Mouse (Mus musculus) stomach, embryonic 15.5 days (tissue): Measurements from ENCODE around the gene Syt12. TPM values are rescaled to one million over a fixed set of nuclear protein-coding genes. Genes with fewer than 3 reads are reported as not detected.

ENCODE experiments used
- ATAC-seq: fragments of 200-750 bp; cut with Nextera tagmentation; 2 replicates; pipeline ENCODE4 v1.8.0; 2017; ENCODE audit warnings: low read depth, moderate number of reproducible peaks, moderate TSS enrichment; ENCODE audit not compliant: insufficient read depth, low FRiP score
- H3K27ac ChIP-seq: fragments of 300-500 bp; sonication (generic); 2 replicates; pipeline ENCODE4 v1.5.1; 2015; ENCODE audit warnings: mild to moderate bottlenecking, inconsistent platforms
- H3K27me3 ChIP-seq: fragments of 300-500 bp; sonication (generic); replicated peaks from 2 replicates; pipeline ENCODE4 v1.6.1; 2015; ENCODE audit warnings: inconsistent platforms
- H3K36me3 ChIP-seq: fragments of 300-500 bp; sonication (generic); 2 replicates; pipeline ENCODE4 v1.6.1; 2015; ENCODE audit warnings: inconsistent platforms
- H3K4me1 ChIP-seq: fragments of 300-500 bp; sonication (generic); 2 replicates; pipeline ENCODE4 v1.6.1; 2015; ENCODE audit warnings: inconsistent platforms
- H3K4me2 ChIP-seq: fragments of 300-500 bp; sonication (generic); 2 replicates; pipeline ENCODE4 v1.6.1; 2015; ENCODE audit warnings: mild to moderate bottlenecking, inconsistent platforms
- H3K4me3 ChIP-seq: fragments of 300-500 bp; sonication (generic); replicated peaks from 2 replicates; pipeline ENCODE4 v1.5.1; 2015; ENCODE audit warnings: inconsistent platforms
- H3K9ac ChIP-seq: fragments of 300-500 bp; sonication (generic); 2 replicates; pipeline ENCODE4 v1.6.1; 2015; ENCODE audit warnings: inconsistent platforms
- H3K9me3 ChIP-seq: fragments of 300-500 bp; sonication (generic); 2 replicates; pipeline ENCODE4 v1.6.1; 2016; ENCODE audit warnings: inconsistent platforms
- WGBS: fragments of 180-500 bp; shearing (Covaris S2); methylation state at CpG from one replicate; pipeline ENCODE4 v1.1.7; 2015; 5-methylcytosine and 5-hydroxymethylcytosine counted together
- polyA plus RNA-seq: library from polyadenylated mRNA; unstranded; fragments of >200 nt; fragmentation: Nextera tagmentation; extraction: Ambion mirVana; gene quantifications from 2 replicates; pipeline ENCODE4 v1.2.1, GENCODE M21; 2015

Syt12 gene
- polyA plus RNA-seq, 1 experiment from 2014 or later, result 0.99 TPM

DNA sequence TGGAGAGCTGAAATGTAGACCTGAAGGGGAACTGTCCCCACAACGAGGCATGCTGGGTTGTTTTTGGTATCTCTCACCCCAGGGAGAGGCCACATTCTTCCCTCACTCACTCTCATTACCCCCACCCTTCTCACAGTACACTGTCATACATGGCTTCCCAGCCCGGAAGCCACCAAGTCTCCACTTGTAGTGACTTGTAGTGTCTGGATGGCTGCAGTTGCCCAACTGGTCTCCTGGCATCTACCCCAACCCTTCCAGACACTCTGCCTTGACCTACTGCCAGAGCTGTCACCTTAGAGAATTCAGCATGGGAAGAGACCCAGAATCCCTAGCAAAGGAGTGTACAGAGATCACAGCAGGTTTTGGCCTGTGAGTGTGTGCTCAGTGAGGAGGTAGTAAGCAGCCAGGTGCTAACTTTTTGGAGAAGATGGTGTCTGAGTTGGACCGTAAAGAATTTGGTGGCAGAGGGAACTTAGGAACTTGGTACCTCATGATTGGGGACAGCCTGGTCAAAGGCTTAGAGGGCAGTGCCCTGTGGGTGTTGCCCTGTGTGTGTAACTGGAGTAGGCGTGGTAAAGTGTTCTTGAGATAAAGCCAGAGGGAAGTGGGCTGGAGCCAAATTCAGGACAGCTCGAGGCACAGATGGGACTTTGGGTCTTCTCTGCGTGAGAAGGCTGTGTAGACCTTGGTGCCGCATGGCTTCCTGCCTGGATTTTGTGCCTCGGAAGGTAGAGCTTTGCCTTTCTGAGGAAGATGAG lies 56.9 kb downstream of the Syt12 start:
- H3K27me3 ChIP-seq, result no peaks in the 10 kb centered on the region
- no peak overlapping the region for H3K4me3 ChIP-seq
- peak overlapping the region; percentile 9; the same call in 1 of the 2 replicates for H3K27ac ChIP-seq
- peaks cover 5% of the 10 kb centered on the region; the same call in 1 of the 2 replicates for H3K36me3 ChIP-seq
- ATAC-seq, result no peak
- H3K9me3 ChIP-seq, result no peaks in the 10 kb centered on the region
- 74% methylated on average over 8 of the region's 8 CpGs for WGBS
- H3K9ac ChIP-seq, result no peak overlapping the region
- H3K4me2 ChIP-seq, result no peak overlapping the region
- no peaks in the 10 kb centered on the region for H3K4me1 ChIP-seq

DNA sequence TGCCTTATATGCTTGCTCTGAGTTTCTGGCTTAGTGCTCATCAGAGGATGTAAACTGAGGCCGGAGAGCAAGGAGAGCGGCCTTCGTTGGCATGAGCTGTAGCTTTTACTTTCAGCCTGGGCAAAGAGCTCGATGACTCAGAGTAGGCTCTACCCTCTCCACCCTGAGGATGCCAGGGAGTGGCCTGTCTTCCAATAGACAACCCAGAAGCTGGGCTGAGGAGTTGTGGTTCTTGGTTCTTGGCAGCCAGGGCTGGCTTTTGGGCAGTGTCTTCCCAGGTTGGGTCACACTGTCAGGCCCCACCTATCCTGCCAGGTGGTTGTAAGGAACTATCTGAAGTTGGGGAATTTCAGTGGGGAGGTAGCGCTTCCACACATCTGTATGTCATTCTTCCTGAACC lies 57.5 kb downstream of the Syt12 start:
- WGBS, result 84% methylated on average over 5 of the region's 5 CpGs
- no peak for ATAC-seq
- H3K27ac ChIP-seq, result no peak overlapping the region

DNA sequence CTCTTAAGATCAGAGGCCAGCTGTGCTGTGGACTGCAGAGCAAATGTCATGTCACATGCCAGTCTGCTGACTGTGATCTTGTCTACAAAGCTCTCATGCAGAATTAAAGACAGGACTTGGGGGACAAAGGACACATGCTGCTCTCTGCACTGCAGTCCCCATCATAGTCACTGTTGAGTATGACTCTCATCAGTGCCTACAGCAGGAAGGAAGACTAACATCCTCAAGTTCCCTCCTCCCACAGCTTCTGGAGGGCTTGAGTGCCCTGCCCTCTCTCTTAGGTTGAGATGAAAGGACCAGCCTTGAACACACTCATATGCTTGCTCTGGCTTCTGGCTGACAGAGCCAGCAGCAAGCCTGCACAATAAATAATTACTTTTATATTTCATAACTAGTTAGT lies 59.5 kb downstream of the Syt12 start:
- no peak overlapping the region for H3K4me2 ChIP-seq
- H3K9me3 ChIP-seq, result no peaks in the 10 kb centered on the region
- no peak overlapping the region for H3K9ac ChIP-seq
- ATAC-seq, result no peak
- H3K27ac ChIP-seq, result no peak overlapping the region
- no peaks in the 10 kb centered on the region for H3K4me1 ChIP-seq
- no peaks in the 10 kb centered on the region for H3K36me3 ChIP-seq
- no peak overlapping the region for H3K4me3 ChIP-seq
- H3K27me3 ChIP-seq, result no peaks in the 10 kb centered on the region

More for the DNA sequence above, 57.5 kb downstream of the Syt12 start:
- H3K9ac ChIP-seq, result no peak overlapping the region
- H3K4me1 ChIP-seq, result no peaks in the 10 kb centered on the region
- no peaks in the 10 kb centered on the region for H3K9me3 ChIP-seq
- H3K4me3 ChIP-seq, result no peak overlapping the region
- no peaks in the 10 kb centered on the region for H3K27me3 ChIP-seq
- H3K4me2 ChIP-seq, result no peak overlapping the region
- H3K36me3 ChIP-seq, result no peaks in the 10 kb centered on the region

DNA sequence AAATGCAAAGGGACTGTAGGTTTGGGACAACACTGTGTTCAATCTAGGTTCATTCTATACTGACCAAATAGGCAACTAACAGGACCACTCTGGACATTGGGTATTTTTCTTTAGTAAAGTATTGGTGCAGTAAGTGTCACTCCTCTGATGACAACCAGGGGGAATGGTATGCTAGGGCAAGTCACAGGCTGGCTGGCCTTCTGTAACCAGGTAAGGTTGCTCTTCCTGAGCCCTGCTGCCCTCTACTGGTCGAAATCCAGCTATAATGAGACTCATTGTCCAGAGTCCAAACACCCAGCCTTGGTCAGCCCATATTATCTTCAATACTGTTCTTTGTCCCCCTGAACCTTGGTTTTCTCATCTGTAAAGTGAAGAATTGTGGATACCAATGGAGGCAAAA lies 60.1 kb downstream of the Syt12 start:
- Histone ChIP-seq H3K4me1 (no peaks in the 10 kb centered on the region), H3K9me3 (no peaks in the 10 kb centered on the region), H3K4me3 (no peak overlapping the region), H3K9ac (no peak overlapping the region), H3K36me3 (no peaks in the 10 kb centered on the region), H3K27ac (no peak overlapping the region), H3K27me3 (no peaks in the 10 kb centered on the region), H3K4me2 (no peak overlapping the region)
- peak; percentile 72; the same call in 1 of the 2 replicates for ATAC-seq
- 0% methylated on average over 1 of the region's 1 CpGs for WGBS

DNA sequence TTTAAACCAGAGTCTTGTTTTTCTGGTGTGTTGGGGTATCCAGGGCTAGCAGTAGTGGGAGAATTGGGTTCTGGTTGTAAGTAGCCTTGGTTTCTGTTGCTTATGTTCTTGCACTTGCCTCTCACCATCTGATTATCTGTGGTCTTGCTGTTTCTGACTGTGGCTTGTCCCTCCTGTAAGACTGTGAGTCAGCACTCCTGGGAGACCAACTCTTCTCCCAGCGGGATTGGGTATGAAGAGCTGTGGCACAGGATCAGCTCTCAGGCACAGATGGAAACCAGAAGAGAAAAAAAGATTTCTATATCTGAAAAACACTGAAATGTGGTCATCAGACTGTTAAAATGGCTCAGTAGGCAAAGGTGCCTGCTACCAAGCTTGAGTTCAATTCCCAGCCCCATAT lies 62.6 kb downstream of the Syt12 start:
- H3K4me3 ChIP-seq, result no peak overlapping the region
- no peaks in the 10 kb centered on the region for H3K4me1 ChIP-seq
- no peaks in the 10 kb centered on the region for H3K27me3 ChIP-seq
- H3K9me3 ChIP-seq, result no peaks in the 10 kb centered on the region
- H3K36me3 ChIP-seq, result no peaks in the 10 kb centered on the region
- ATAC-seq, result no peak
- 78% methylated on average over 1 of the region's 1 CpGs for WGBS
- H3K4me2 ChIP-seq, result no peak overlapping the region
- no peak overlapping the region for H3K27ac ChIP-seq
- H3K9ac ChIP-seq, result no peak overlapping the region

DNA sequence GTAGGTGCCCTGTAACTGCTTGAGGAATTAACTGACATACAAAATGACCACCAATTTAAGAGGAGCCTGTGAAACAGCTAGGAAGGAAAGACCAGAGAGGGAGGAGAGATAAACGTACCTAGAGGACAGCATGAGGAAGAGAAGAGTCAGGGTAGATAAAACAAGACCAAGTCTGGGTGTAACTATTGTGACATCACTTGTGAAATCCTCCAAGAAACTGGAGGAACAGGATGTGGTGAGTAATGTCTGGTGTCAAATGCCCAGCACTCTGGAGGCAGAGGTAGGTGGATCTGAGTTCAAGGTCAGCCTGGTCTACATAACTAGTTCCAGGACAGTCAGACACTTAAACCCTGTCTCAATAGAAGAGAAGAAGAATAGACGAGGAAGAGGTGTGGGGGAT lies 68.2 kb downstream of the Syt12 start:
- Histone ChIP-seq H3K27ac (no peak overlapping the region), H3K36me3 (no peaks in the 10 kb centered on the region), H3K27me3 (no peaks in the 10 kb centered on the region), H3K9me3 (no peaks in the 10 kb centered on the region), H3K4me3 (no peak overlapping the region), H3K9ac (no peak overlapping the region), H3K4me2 (no peak overlapping the region), H3K4me1 (no peaks in the 10 kb centered on the region)
- WGBS, result 49% methylated on average over 2 of the region's 2 CpGs
- no peak for ATAC-seq

DNA sequence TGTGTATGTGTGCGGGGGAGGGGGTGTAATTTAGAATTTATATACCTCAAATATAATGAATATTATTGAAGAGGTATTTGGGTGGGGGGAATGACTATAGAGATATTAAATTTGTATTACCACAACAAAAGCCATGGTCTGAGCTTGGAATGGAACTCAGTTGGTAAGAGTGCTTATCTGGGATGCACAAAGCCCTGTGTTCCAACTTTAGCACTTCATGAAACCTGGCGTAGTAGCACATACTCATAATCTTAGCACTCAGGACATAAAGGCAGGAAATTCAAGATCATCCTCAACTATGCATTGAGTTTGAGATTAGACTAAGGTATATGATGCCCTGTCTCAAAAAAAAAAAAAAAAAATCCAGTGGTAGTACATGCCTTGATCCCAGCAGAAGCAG lies 72.4 kb downstream of the Syt12 start:
- H3K36me3 ChIP-seq, result no peaks in the 10 kb centered on the region
- WGBS, result 89% methylated on average over 2 of the region's 2 CpGs

DNA sequence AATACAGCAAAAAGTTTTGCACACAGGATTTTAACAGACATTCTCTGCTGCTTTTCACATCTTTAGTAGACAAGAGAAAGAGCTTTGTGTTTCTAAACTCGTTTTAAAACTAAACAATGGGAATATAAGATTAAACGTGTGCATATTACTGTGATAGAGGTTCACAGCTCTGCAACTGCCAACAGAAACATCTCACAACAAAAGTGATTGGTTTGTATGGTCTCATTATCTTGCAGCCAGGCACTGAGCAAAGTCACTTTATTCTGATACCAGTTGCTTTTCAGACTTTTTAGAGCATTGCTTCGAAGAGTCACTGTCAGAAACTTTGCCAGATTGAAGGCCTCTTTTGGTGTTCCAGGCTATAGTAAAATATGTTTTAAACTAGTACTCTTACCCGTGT lies 78.3 kb downstream of the Syt12 start:
- 64% methylated on average over 4 of the region's 4 CpGs for WGBS
- no peak overlapping the region for H3K4me2 ChIP-seq
- no peak overlapping the region for H3K4me3 ChIP-seq
- H3K4me1 ChIP-seq, result peaks cover 13% of the 10 kb centered on the region; the same call in 1 of the 2 replicates
- H3K27ac ChIP-seq, result peak overlapping the region; percentile 91; the same call in 1 of the 2 replicates
- H3K27me3 ChIP-seq, result no peaks in the 10 kb centered on the region
- no peak for ATAC-seq
- H3K36me3 ChIP-seq, result no peaks in the 10 kb centered on the region
- H3K9ac ChIP-seq, result no peak overlapping the region
- no peaks in the 10 kb centered on the region for H3K9me3 ChIP-seq

More for the DNA sequence above, 72.4 kb downstream of the Syt12 start:
- no peak overlapping the region for H3K4me3 ChIP-seq
- no peak overlapping the region for H3K9ac ChIP-seq
- no peaks in the 10 kb centered on the region for H3K27me3 ChIP-seq
- no peak overlapping the region for H3K4me2 ChIP-seq
- H3K4me1 ChIP-seq, result no peaks in the 10 kb centered on the region
- H3K9me3 ChIP-seq, result no peaks in the 10 kb centered on the region
- ATAC-seq, result no peak
- H3K27ac ChIP-seq, result no peak overlapping the region

DNA sequence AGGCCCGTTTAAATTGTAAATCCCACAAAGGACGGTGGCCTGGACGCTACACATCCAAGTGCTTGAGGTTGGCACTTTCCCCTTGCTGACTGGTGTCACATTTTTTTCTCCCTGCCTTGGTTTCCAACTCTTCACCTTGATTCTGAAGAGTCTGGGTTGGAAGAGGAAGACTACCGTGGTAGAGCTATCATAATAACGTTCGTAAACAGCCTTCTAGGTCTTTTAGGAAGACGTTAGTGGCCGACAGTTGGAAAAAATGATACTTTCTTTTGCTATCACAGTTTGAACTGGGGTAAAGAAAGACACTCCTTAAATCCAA lies 78.7 kb downstream of the Syt12 start:
- Histone ChIP-seq H3K36me3 (no peaks in the 10 kb centered on the region), H3K4me2 (peak overlapping the region; percentile 88), H3K4me1 (peaks cover 13% of the 10 kb centered on the region; the same call in 1 of the 2 replicates), H3K4me3 (peak overlapping the region; percentile 100), H3K27ac (peak overlapping the region; percentile 91; the same call in 1 of the 2 replicates), H3K27me3 (no peaks in the 10 kb centered on the region), H3K9me3 (no peaks in the 10 kb centered on the region), H3K9ac (peak overlapping the region; percentile 63; the same call in 1 of the 2 replicates)
- WGBS, result 36% methylated on average over 8 of the region's 8 CpGs
- ATAC-seq, result no peak

DNA sequence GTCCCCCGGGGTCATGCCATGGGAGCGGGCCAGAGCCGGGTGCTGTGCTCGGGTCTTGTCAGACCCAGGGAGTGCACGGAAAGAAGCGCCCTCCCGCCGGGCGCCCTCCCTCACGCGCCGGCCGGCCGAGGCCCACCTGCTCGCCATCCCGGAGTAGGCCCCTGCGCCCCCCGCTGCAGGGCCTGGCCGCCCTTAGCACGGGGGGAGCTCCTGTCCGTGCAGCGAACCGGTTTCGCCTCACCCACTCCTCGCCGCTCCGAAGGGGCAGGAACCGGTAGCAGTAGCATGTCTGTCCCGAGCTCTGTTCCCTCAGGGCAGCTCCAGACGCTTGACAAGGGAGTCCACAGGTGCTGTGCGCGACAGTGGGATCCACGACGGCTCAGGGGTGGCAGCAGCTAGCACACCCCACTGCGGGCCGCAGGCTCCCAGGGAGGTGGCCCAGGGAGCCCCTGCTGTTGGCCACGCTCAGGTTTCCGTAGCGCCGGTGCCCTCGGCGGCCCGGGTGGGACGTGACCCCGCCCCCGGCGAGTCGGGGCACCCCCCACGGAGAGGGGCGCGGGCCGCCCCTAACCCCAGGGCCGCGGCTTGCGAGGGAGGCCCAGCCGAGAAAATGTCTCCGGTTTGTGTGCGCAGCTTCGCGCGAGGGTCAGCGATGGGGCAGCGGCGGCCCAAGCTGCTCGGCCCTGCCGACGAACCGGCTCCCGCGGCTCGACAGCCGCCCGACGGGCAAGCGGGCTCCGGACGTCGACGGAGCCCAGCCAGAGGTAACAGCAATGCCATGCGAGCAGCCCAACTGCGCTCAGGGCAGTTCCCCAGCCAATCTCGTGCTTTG lies 79.2 kb downstream of the Syt12 start, which contains the start of gene Kdm2a:
TSS of gene Kdm2a (minus strand) at position 488 of the 832 bp plus-strand sequence.
- peak; percentile 10 for ATAC-seq
- peak within 1 kb of the TSS; percentile 91 for H3K27ac ChIP-seq
- no peaks in the 10 kb centered on the region for H3K27me3 ChIP-seq
- H3K4me3 ChIP-seq, result peak within 1 kb of the TSS; percentile 100
- H3K4me1 ChIP-seq, result peaks cover 13% of the 10 kb centered on the region; the same call in 1 of the 2 replicates
- peaks cover under 1% of the 10 kb centered on the region; the same call in 1 of the 2 replicates for H3K36me3 ChIP-seq
- H3K4me2 ChIP-seq, result peak within 1 kb of the TSS; percentile 88
- peak within 1 kb of the TSS; percentile 63 for H3K9ac ChIP-seq
- no peaks in the 10 kb centered on the region for H3K9me3 ChIP-seq
- WGBS, result 2% methylated on average over 79 of the region's 82 CpGs

DNA sequence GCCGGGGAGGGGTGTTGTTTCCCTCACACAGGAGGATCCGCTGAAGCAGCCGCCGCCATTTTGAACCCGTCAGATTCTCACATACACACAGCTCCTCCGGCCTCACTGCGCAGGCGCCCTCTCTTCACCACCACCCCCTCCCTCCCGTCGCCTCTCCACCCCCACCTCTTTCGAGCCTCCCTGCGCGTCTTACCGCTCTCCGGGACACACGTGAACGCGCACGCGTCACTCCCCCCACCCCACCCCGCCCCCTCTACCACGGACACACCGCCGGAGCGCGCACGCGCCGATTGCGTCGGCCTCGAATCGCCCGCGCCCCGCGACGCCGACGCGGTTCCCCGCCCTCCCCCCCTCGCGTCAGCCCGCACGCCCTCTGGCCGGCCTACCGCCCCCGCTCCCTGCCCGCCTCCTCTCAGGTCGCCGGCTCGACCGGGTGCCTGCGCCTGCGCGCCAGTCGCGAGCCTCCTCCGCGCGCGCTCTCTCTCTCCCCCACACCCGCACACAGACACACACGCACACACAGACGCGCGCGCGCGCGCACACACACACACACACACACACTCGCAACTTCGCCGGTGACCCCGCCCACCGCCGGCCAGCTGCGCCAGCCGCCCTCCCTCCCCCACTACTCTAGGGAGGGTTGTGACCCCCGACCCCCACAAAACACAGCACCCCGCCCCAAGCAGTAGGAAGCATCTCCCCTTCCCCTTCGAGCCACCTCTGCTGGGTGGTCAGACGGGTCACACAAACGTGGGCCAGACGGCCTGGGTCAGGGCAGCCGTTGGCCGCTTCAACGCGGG lies 80.0 kb downstream of the Syt12 start:
- under 1% methylated on average over 80 of the region's 90 CpGs for WGBS
- ATAC-seq, result peak; percentile 94
- H3K4me2 ChIP-seq, result peak overlapping the region; percentile 88

More for the DNA sequence above, 80.0 kb downstream of the Syt12 start:
- peaks cover 2% of the 10 kb centered on the region; the same call in 1 of the 2 replicates for H3K36me3 ChIP-seq
- no peaks in the 10 kb centered on the region for H3K27me3 ChIP-seq
- peaks cover 13% of the 10 kb centered on the region; the same call in 1 of the 2 replicates for H3K4me1 ChIP-seq
- H3K27ac ChIP-seq, result peak overlapping the region; percentile 97
- peak overlapping the region; percentile 100 for H3K9ac ChIP-seq
- no peaks in the 10 kb centered on the region for H3K9me3 ChIP-seq
- H3K4me3 ChIP-seq, result peak overlapping the region; percentile 100
